Mouse (Mus musculus): ENCODE measurements at regions not wholly inside any gene's neighbourhood (a gene's known extent, or its start where the extent isn't known, plus 50 kb on each side); places are given as distances from the start of the nearest gene placed in this dataset.
A peak's percentile ranks its signal among the peaks of the same experiment; 100 is the strongest.

GRCm38 (mm10) chr1:88877441-88877840 lies 175.4 kb upstream of the Arl4c start:
- Histone ChIP-seq H3K27me3 (ENCODE audit: insufficient read depth, low read length) (no peaks in the 10 kb centered on the region), H3K9me3 (ENCODE audit: low read depth, low read length) (no peaks in the 10 kb centered on the region), H3K27ac (ENCODE audit: low read depth) (no peak overlapping the region), H3K4me2 (no peak overlapping the region), H3K9ac (no peak overlapping the region), H3K4me3 (ENCODE audit: low read depth, low read length) (no peak overlapping the region), H3K36me3 (ENCODE audit: insufficient read depth) (no peaks in the 10 kb centered on the region), H3K4me1 (ENCODE audit: insufficient read depth) (no peaks in the 10 kb centered on the region)
- WGBS, result 74% methylated on average over 11 of the region's 11 CpGs
- DNase-seq (peak; percentile 4), ATAC-seq (ENCODE audit: insufficient read depth) (no peak)
- TF ChIP-seq CTCF (IDR thresholded peaks at IDR 0.05; ENCODE audit: low read depth), result no peak

- no peak for TF ChIP-seq CTCF (IDR thresholded peaks at IDR 0.05; ENCODE audit: low read depth)
- no peak overlapping the region for H3K27ac ChIP-seq (ENCODE audit: low read depth)
- no peak overlapping the region for H3K4me3 ChIP-seq (ENCODE audit: low read depth, low read length)
- H3K4me2 ChIP-seq, result no peak overlapping the region
- ATAC-seq (ENCODE audit: insufficient read depth) (no peak), DNase-seq (no peak)
- H3K36me3 ChIP-seq (ENCODE audit: insufficient read depth), result no peaks in the 10 kb centered on the region
- no peak overlapping the region for H3K9ac ChIP-seq
- H3K9me3 ChIP-seq (ENCODE audit: low read depth, low read length), result no peaks in the 10 kb centered on the region
- no peaks in the 10 kb centered on the region for H3K27me3 ChIP-seq (ENCODE audit: insufficient read depth, low read length)
- no peaks in the 10 kb centered on the region for H3K4me1 ChIP-seq (ENCODE audit: insufficient read depth)
- WGBS, result 69% methylated on average over 10 of the region's 10 CpGs
Measured at GRCm38 (mm10) chr1:88878831-88879230, 176.8 kb upstream of the Arl4c start.

DNA sequence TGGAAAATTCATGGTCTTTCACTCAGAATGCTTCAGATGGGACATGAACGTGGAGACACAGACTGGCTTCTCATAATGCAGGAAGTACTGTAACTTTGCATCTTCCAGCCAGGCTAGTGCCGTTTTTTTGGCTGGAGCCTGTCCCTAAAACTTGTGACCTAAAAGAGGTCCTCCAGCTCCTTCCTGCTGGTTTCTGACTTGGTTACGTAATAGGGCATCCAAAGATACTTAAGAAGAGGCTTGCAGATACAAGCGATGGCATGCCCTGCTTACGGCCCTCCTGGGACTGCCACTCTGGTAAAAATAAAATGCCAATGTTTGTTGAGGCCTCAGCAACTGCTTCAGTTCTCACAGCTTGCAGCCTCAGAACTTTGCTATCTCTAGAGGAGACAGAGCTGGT lies 177.3 kb upstream of the Arl4c start:
- Histone ChIP-seq H3K9me3 (ENCODE audit: low read depth, low read length) (no peaks in the 10 kb centered on the region), H3K27me3 (ENCODE audit: insufficient read depth, low read length) (no peaks in the 10 kb centered on the region), H3K9ac (no peak overlapping the region), H3K4me2 (no peak overlapping the region), H3K27ac (ENCODE audit: low read depth) (no peak overlapping the region), H3K36me3 (ENCODE audit: insufficient read depth) (no peaks in the 10 kb centered on the region), H3K4me1 (ENCODE audit: insufficient read depth) (no peaks in the 10 kb centered on the region), H3K4me3 (ENCODE audit: low read depth, low read length) (no peak overlapping the region)
- 76% methylated on average over 5 of the region's 5 CpGs for WGBS
- no peak for TF ChIP-seq CTCF (IDR thresholded peaks at IDR 0.05; ENCODE audit: low read depth)
- no peak for DNase-seq
- no peak for ATAC-seq (ENCODE audit: insufficient read depth)

DNA sequence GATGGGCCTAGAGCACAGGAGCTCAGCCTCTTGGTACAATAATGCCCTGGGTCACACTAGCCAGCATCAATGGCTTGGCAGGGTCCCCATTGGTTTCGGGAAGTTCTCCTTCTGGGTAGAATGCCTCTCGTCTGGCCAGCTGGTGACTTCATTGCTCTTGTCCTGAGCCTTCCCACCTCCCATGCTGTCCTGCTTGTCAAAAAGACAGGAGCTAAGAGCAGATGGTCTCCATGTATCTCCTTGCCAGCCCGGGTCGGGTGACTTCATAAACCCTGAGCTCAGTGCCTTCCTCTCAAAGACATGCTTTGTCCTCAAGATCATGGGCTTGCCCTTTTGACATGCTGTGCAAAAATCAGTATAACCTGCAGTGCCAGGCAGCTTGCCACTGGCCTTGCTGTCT lies 179.2 kb upstream of the Sh3bp4 start:
- no peak for TF ChIP-seq CTCF (IDR thresholded peaks at IDR 0.05; ENCODE audit: low read depth)
- Histone ChIP-seq H3K4me2 (no peak overlapping the region), H3K4me3 (ENCODE audit: low read depth, low read length) (no peak overlapping the region), H3K4me1 (ENCODE audit: insufficient read depth) (no peaks in the 10 kb centered on the region), H3K27ac (ENCODE audit: low read depth) (no peak overlapping the region), H3K9ac (no peak overlapping the region), H3K36me3 (ENCODE audit: insufficient read depth) (no peaks in the 10 kb centered on the region), H3K27me3 (ENCODE audit: insufficient read depth, low read length) (no peaks in the 10 kb centered on the region), H3K9me3 (ENCODE audit: low read depth, low read length) (no peaks in the 10 kb centered on the region)
- 94% methylated on average over 4 of the region's 4 CpGs for WGBS
- DNase-seq (no peak), ATAC-seq (ENCODE audit: insufficient read depth) (no peak)

DNA sequence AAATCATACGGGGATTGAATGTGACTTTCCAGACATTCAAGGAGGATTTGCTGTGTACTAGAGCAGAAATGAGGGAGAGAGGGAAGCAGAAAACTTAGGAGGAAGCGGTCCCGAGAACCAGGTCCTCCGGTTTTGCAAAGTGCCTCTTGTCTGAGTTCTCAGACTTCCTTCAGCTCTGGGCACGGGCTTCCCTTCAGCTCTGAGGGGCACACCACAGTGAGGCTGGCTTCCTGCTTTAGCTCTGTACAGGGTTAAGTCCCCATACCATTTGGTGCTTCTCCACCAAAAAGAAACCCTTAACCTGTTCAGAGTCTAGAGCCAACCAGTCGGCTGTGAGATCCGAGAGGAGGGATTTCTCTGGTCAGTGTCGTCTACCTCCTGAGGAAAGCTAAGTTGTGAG lies 167.8 kb upstream of the Sh3bp4 start:
- no peak overlapping the region for H3K4me3 ChIP-seq (ENCODE audit: low read depth, low read length)
- no peak overlapping the region for H3K9ac ChIP-seq
- H3K4me1 ChIP-seq (ENCODE audit: insufficient read depth), result no peaks in the 10 kb centered on the region
- no peaks in the 10 kb centered on the region for H3K36me3 ChIP-seq (ENCODE audit: insufficient read depth)
- ATAC-seq (ENCODE audit: insufficient read depth) (no peak), DNase-seq (no peak)
- WGBS, result 80% methylated on average over 8 of the region's 8 CpGs
- no peak overlapping the region for H3K4me2 ChIP-seq
- no peaks in the 10 kb centered on the region for H3K27me3 ChIP-seq (ENCODE audit: insufficient read depth, low read length)
- no peak overlapping the region for H3K27ac ChIP-seq (ENCODE audit: low read depth)
- TF ChIP-seq CTCF (IDR thresholded peaks at IDR 0.05; ENCODE audit: low read depth), result no peak
- H3K9me3 ChIP-seq (ENCODE audit: low read depth, low read length), result no peaks in the 10 kb centered on the region; the same call in 1 of the 2 replicates

DNA sequence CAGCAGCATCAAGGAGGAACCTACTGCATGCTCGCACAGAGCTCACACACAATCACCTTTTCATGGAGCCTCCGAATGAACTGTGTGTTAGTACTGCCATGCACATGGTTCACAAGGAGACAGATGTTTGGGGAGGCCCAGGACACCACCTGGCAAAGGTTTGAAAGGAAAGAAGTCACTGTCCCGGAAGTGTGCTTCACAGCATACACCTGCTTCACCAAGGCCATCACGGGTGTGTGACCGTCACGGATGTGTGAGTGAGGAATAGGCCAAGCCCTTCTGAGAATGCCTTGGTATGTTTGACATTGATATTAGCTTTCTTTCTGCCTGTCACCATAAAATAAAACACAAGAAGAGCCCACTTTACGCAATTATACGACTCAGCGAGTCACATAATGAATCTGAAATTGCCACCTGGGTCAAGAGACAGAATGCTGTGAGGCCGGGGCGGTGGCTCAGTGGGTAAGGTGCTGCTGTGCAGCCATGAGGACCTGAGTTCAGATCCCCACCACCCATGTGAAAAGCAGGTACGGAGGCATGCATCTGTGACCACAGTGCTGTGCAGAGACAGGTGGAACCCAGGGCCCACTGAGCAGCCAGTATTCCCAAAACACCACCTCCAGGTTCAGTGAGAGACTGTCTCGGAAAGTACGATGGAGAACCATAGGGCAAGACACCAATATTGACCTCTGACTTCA lies 162.3 kb upstream of the Sh3bp4 start:
- Histone ChIP-seq H3K36me3 (ENCODE audit: insufficient read depth) (no peaks in the 10 kb centered on the region), H3K9ac (no peak overlapping the region), H3K4me3 (ENCODE audit: low read depth, low read length) (no peak overlapping the region), H3K27ac (ENCODE audit: low read depth) (no peak overlapping the region), H3K27me3 (ENCODE audit: insufficient read depth, low read length) (no peaks in the 10 kb centered on the region), H3K4me2 (no peak overlapping the region), H3K9me3 (ENCODE audit: low read depth, low read length) (no peaks in the 10 kb centered on the region), H3K4me1 (ENCODE audit: insufficient read depth) (no peaks in the 10 kb centered on the region)
- DNase-seq (no peak), ATAC-seq (ENCODE audit: insufficient read depth) (no peak)
- TF ChIP-seq CTCF (IDR thresholded peaks at IDR 0.05; ENCODE audit: low read depth), result no peak
- 87% methylated on average over 14 of the region's 14 CpGs for WGBS

DNA sequence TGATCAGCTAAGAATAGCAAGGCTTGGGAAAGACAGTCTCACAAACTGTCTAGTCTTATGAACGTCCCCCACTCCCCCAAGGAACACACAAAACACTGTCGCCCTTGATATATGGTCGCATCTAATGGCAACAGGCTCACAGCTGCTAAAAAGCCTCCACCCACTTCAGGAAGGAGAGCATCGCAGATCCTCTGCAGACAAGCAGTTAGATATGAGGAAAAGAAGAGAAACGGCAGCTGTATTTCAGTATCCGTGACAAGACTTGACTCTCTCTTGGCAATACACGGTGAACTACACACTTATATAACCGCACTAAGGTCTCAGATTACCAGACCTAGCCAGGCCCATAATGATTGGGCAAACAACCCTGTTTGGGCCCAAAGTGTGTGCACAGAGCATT lies 161.5 kb upstream of the Sh3bp4 start:
- H3K27me3 ChIP-seq (ENCODE audit: insufficient read depth, low read length), result no peaks in the 10 kb centered on the region
- ATAC-seq (ENCODE audit: insufficient read depth) (no peak), DNase-seq (peak; percentile 24)
- H3K4me2 ChIP-seq, result no peak overlapping the region
- no peaks in the 10 kb centered on the region for H3K9me3 ChIP-seq (ENCODE audit: low read depth, low read length)
- 30% methylated on average over 8 of the region's 8 CpGs for WGBS
- no peak overlapping the region for H3K9ac ChIP-seq
- H3K36me3 ChIP-seq (ENCODE audit: insufficient read depth), result no peaks in the 10 kb centered on the region
- no peaks in the 10 kb centered on the region for H3K4me1 ChIP-seq (ENCODE audit: insufficient read depth)
- TF ChIP-seq CTCF (IDR thresholded peaks at IDR 0.05; ENCODE audit: low read depth), result no peak
- no peak overlapping the region for H3K4me3 ChIP-seq (ENCODE audit: low read depth, low read length)
- no peak overlapping the region for H3K27ac ChIP-seq (ENCODE audit: low read depth)
